8 mouse cellular contexts compared by ENCODE assay signal in genomic region chr2:68366091-68366896, GRCm38 (mm10).
DNase-seq lines count a peak whose midpoint lies in the region; ATAC-seq and TF ChIP-seq lines count a peak whose summit lies in the region.

No protein-coding gene starts in this region.

- H3K4me2 ChIP-seq in lung, embryonic 16.5 days (ENCODE audit: low read depth, low read length), result peak overlapping the region; percentile 33
- H3K4me2 ChIP-seq in forebrain, postnatal 0 days (ENCODE audit: low read depth), result peak overlapping the region; percentile 30
- peak overlapping the region; percentile 13; the same call in 1 of the 2 replicates for H3K4me2 ChIP-seq in liver, embryonic 16.5 days (ENCODE audit: low read depth, low read length)

- ATAC-seq in lung, embryonic 16.5 days (ENCODE audit: low read depth), result peak; percentile 43
- no peak for ATAC-seq in forebrain, postnatal 0 days
- no peak for ATAC-seq in liver, embryonic 16.5 days (ENCODE audit: low read depth)
- no peak for ATAC-seq in erythroid progenitor cell, adult 5-6 weeks (replicated peaks; ENCODE audit: low FRiP score, poor library complexity, severe bottlenecking)

- WGBS in lung, embryonic 16.5 days, result 33% methylated on average over 18 of the region's 18 CpGs
- 8% methylated on average over 18 of the region's 18 CpGs for WGBS in forebrain, postnatal 0 days
- WGBS in liver, embryonic 16.5 days (ENCODE audit: insufficient replicate concordance), result 17% methylated on average over 18 of the region's 18 CpGs

- no peak overlapping the region for H3K9ac ChIP-seq in lung, embryonic 16.5 days (ENCODE audit: low read length)
- H3K9ac ChIP-seq in forebrain, postnatal 0 days, result no peak overlapping the region
- H3K9ac ChIP-seq in liver, embryonic 16.5 days (ENCODE audit: low read depth, low read length), result no peak overlapping the region

- no peak for DNase-seq in lung, postnatal 25 days (ENCODE audit: low spot score)
- DNase-seq in forebrain, postnatal 0 days, result no peak
- DNase-seq in thymus, postnatal 14 days, result peak; percentile 66
- no peak for DNase-seq in layer of hippocampus, adult 9-10 months (ENCODE audit: low spot score)
- DNase-seq in lung, postnatal 4 days, result no peak

- no peaks in the 10 kb centered on the region for H3K36me3 ChIP-seq in lung, embryonic 16.5 days (ENCODE audit: control insufficient read depth, insufficient read depth, low read length)
- no peaks in the 10 kb centered on the region for H3K36me3 ChIP-seq in forebrain, postnatal 0 days (ENCODE audit: insufficient read depth)
- no peaks in the 10 kb centered on the region for H3K36me3 ChIP-seq in liver, embryonic 16.5 days (ENCODE audit: control insufficient read depth, insufficient read depth)

- TF ChIP-seq CTCF in forebrain, postnatal 0 days (IDR thresholded peaks at IDR 0.05; ENCODE audit: low read depth), result 0 out of 2 replicates have a peak, but pooled peaks have one; percentile 2

- 0 out of 2 replicates have a peak, but pooled peaks cover 2% of the 10 kb centered on the region for H3K4me1 ChIP-seq in lung, embryonic 16.5 days (replicated peaks; ENCODE audit: control insufficient read depth, insufficient read depth, low read length)
- H3K4me1 ChIP-seq in forebrain, postnatal 0 days (ENCODE audit: insufficient read depth), result no peaks in the 10 kb centered on the region
- no peaks in the 10 kb centered on the region for H3K4me1 ChIP-seq in liver, embryonic 16.5 days (ENCODE audit: control insufficient read depth, low read depth, low read length)

- no peaks in the 10 kb centered on the region for H3K27me3 ChIP-seq in lung, embryonic 16.5 days (ENCODE audit: control insufficient read depth, insufficient read depth, low read depth, low read length)
- no peaks in the 10 kb centered on the region for H3K27me3 ChIP-seq in forebrain, postnatal 0 days (ENCODE audit: insufficient read depth, low read length)
- no peaks in the 10 kb centered on the region for H3K27me3 ChIP-seq in liver, embryonic 16.5 days (ENCODE audit: control insufficient read depth, insufficient read depth, low read depth, low read length)

- no peak overlapping the region for H3K4me3 ChIP-seq in lung, embryonic 16.5 days (ENCODE audit: low read length)
- H3K4me3 ChIP-seq in forebrain, postnatal 0 days (ENCODE audit: low read depth, low read length), result no peak overlapping the region; the same call in 1 of the 2 replicates
- H3K4me3 ChIP-seq in liver, embryonic 16.5 days (ENCODE audit: low read depth, low read length), result no peak overlapping the region

- H3K9me3 ChIP-seq in lung, embryonic 16.5 days (ENCODE audit: control insufficient read depth, low read length), result no peaks in the 10 kb centered on the region
- no peaks in the 10 kb centered on the region for H3K9me3 ChIP-seq in forebrain, postnatal 0 days (ENCODE audit: low read length)
- H3K9me3 ChIP-seq in liver, embryonic 16.5 days (replicated peaks; ENCODE audit: control insufficient read depth, low read length), result no peaks in the 10 kb centered on the region

- no peak overlapping the region for H3K27ac ChIP-seq in lung, embryonic 16.5 days (ENCODE audit: low read length)
- no peak overlapping the region for H3K27ac ChIP-seq in forebrain, postnatal 0 days (ENCODE audit: low read depth, low read length)
- H3K27ac ChIP-seq in liver, embryonic 16.5 days (ENCODE audit: low read length), result no peak overlapping the region
